Mouse (Mus musculus) embryonic facial prominence, embryonic 11.5 days (tissue): ENCODE results near the gene Palm. TPM values are rescaled to one million over a fixed set of nuclear protein-coding genes. Genes with fewer than 3 reads are reported as not detected.

Experiments used
- ATAC-seq: fragments of 200-750 bp; cut with Nextera tagmentation; replicated peaks from 2 replicates; pipeline ENCODE4 v1.8.0; 2017; ENCODE audit warnings: low read depth; ENCODE audit not compliant: insufficient number of reproducible peaks, low FRiP score, low TSS enrichment
- DNase-seq: peaks from one replicate; pipeline ENCODE4 v3.0.0-alpha.2; 2015; ENCODE audit warnings: low spot score
- H3K27ac ChIP-seq: fragments of 300-500 bp; sonication (generic); replicated peaks from 2 replicates; pipeline ENCODE4 v1.5.1; 2014; ENCODE audit warnings: mild to moderate bottlenecking, low read depth, low read length, control low read depth
- H3K27me3 ChIP-seq: fragments of 300-500 bp; sonication (generic); 2 replicates; pipeline ENCODE4 v1.6.1; 2014; ENCODE audit warnings: mild to moderate bottlenecking, low read length, moderate library complexity, mixed read lengths; ENCODE audit not compliant: control insufficient read depth, insufficient read depth
- H3K36me3 ChIP-seq: fragments of 300-500 bp; sonication (generic); replicated peaks from 2 replicates; pipeline ENCODE4 v1.6.1; 2014; ENCODE audit warnings: low read depth, mild to moderate bottlenecking, low read length, moderate library complexity, mixed read lengths; ENCODE audit not compliant: control insufficient read depth, insufficient read depth
- H3K4me1 ChIP-seq: fragments of 300-500 bp; sonication (generic); 2 replicates; pipeline ENCODE4 v1.6.1; 2014; ENCODE audit warnings: low read length, mixed read lengths; ENCODE audit not compliant: control insufficient read depth, insufficient read depth
- H3K4me2 ChIP-seq: fragments of 300-500 bp; sonication (generic); 2 replicates; pipeline ENCODE4 v1.6.1; 2014; ENCODE audit warnings: low read depth, mild to moderate bottlenecking, control low read depth, low read length, moderate library complexity
- H3K4me3 ChIP-seq: fragments of 300-500 bp; sonication (generic); 2 replicates; pipeline ENCODE4 v1.5.1; 2014; ENCODE audit warnings: low read depth, low read length, control low read depth
- H3K9ac ChIP-seq: fragments of 300-500 bp; sonication (generic); replicated peaks from 2 replicates; pipeline ENCODE4 v1.6.1; 2014; ENCODE audit warnings: mild to moderate bottlenecking, control low read depth, low read length
- H3K9me3 ChIP-seq: fragments of 300-500 bp; sonication (generic); replicated peaks from 2 replicates; pipeline ENCODE4 v1.6.1; 2016; ENCODE audit warnings: mild to moderate bottlenecking, low read length, inconsistent platforms, mixed read lengths; ENCODE audit not compliant: control insufficient read depth
- WGBS: fragments of 180-500 bp; shearing (Covaris S2); extraction: QIAGEN DNeasy Blood & Tissue Kit; methylation state at CpG from one replicate; pipeline ENCODE4 v1.1.7; 2014; 5-methylcytosine and 5-hydroxymethylcytosine counted together
- polyA plus RNA-seq: library from polyadenylated mRNA; unstranded; fragments of >200 nt; fragmentation: Nextera tagmentation; extraction: Ambion mirVana; gene quantifications from 2 replicates; pipeline ENCODE4 v1.2.1, GENCODE M21; 2014

Gene Palm
- polyA plus RNA-seq, 1 experiment from 2014 or later = 85.7 TPM

- no peak overlapping the region for H3K27ac ChIP-seq
Measured at GRCm38 (mm10) chr10:79824413-79824812, 31.0 kb downstream of the Palm start.

GRCm38 (mm10) chr10:79831583-79831982, 38.2 kb downstream of the Palm start:
- Histone ChIP-seq H3K9me3 (no peaks in the 10 kb centered on the region), H3K4me1 (no peaks in the 10 kb centered on the region), H3K27me3 (no peaks in the 10 kb centered on the region), H3K4me2 (no peak overlapping the region), H3K9ac (no peak overlapping the region), H3K36me3 (no peaks in the 10 kb centered on the region), H3K27ac (no peak overlapping the region), H3K4me3 (no peak overlapping the region)
- WGBS = 83% methylated on average over 3 of the region's 3 CpGs
- no peak for DNase-seq
- ATAC-seq = no peak

More at GRCm38 (mm10) chr10:79824413-79824812, 31.0 kb downstream of the Palm start:
- H3K4me2 ChIP-seq = no peak overlapping the region
- H3K27me3 ChIP-seq = no peaks in the 10 kb centered on the region
- no peaks in the 10 kb centered on the region for H3K9me3 ChIP-seq
- DNase-seq (no peak), ATAC-seq (no peak)
- 73% methylated on average over 6 of the region's 6 CpGs for WGBS
- peaks cover 3% of the 10 kb centered on the region; the same call in 1 of the 2 replicates for H3K36me3 ChIP-seq
- no peak overlapping the region for H3K4me3 ChIP-seq
- no peak overlapping the region for H3K9ac ChIP-seq
- no peaks in the 10 kb centered on the region for H3K4me1 ChIP-seq

- DNase-seq (no peak), ATAC-seq (no peak)
- Histone ChIP-seq H3K4me1 (no peaks in the 10 kb centered on the region), H3K9me3 (no peaks in the 10 kb centered on the region), H3K4me3 (no peak overlapping the region), H3K9ac (no peak overlapping the region), H3K4me2 (no peak overlapping the region), H3K36me3 (no peaks in the 10 kb centered on the region), H3K27ac (no peak overlapping the region), H3K27me3 (no peaks in the 10 kb centered on the region)
- WGBS = 82% methylated on average over 7 of the region's 7 CpGs
Measured at GRCm38 (mm10) chr10:79832026-79832785, 38.8 kb downstream of the Palm start.

GRCm38 (mm10) chr10:79832786-79833181, 39.4 kb downstream of the Palm start:
- WGBS = 77% methylated on average over 9 of the region's 9 CpGs
- no peaks in the 10 kb centered on the region for H3K9me3 ChIP-seq
- DNase-seq (no peak), ATAC-seq (no peak)
- no peak overlapping the region for H3K27ac ChIP-seq
- no peaks in the 10 kb centered on the region for H3K27me3 ChIP-seq
- no peak overlapping the region for H3K4me3 ChIP-seq
- no peak overlapping the region for H3K4me2 ChIP-seq
- H3K4me1 ChIP-seq = no peaks in the 10 kb centered on the region
- H3K9ac ChIP-seq = no peak overlapping the region
- no peaks in the 10 kb centered on the region for H3K36me3 ChIP-seq

GRCm38 (mm10) chr10:79834769-79835398, 41.5 kb downstream of the Palm start:
- no peaks in the 10 kb centered on the region for H3K36me3 ChIP-seq
- 26% methylated on average over 9 of the region's 9 CpGs for WGBS
- H3K27me3 ChIP-seq = no peaks in the 10 kb centered on the region
- no peak overlapping the region for H3K27ac ChIP-seq
- no peaks in the 10 kb centered on the region for H3K4me1 ChIP-seq
- H3K9ac ChIP-seq = no peak overlapping the region
- peak; percentile 46; the same call in 1 of the 2 replicates for ATAC-seq
- no peaks in the 10 kb centered on the region for H3K9me3 ChIP-seq
- H3K4me2 ChIP-seq = no peak overlapping the region
- H3K4me3 ChIP-seq = no peak overlapping the region
- peak; percentile 83 for DNase-seq

GRCm38 (mm10) chr10:79836918-79837317, 43.5 kb downstream of the Palm start:
- H3K9ac ChIP-seq = no peak overlapping the region
- no peak for ATAC-seq
- no peak for DNase-seq
- no peaks in the 10 kb centered on the region for H3K27me3 ChIP-seq
- H3K36me3 ChIP-seq = no peaks in the 10 kb centered on the region
- no peak overlapping the region for H3K27ac ChIP-seq
- H3K4me2 ChIP-seq = no peak overlapping the region
- no peaks in the 10 kb centered on the region for H3K4me1 ChIP-seq
- no peaks in the 10 kb centered on the region for H3K9me3 ChIP-seq
- no peak overlapping the region for H3K4me3 ChIP-seq
- 91% methylated on average over 3 of the region's 3 CpGs for WGBS

- Histone ChIP-seq H3K4me2 (no peak overlapping the region), H3K27ac (no peak overlapping the region), H3K4me3 (no peak overlapping the region), H3K9me3 (no peaks in the 10 kb centered on the region), H3K36me3 (no peaks in the 10 kb centered on the region), H3K4me1 (no peaks in the 10 kb centered on the region), H3K27me3 (no peaks in the 10 kb centered on the region), H3K9ac (no peak overlapping the region)
- no peak for DNase-seq
- ATAC-seq = no peak
- WGBS = 57% methylated on average over 2 of the region's 2 CpGs
Measured at GRCm38 (mm10) chr10:79838151-79838550, 44.8 kb downstream of the Palm start.

GRCm38 (mm10) chr10:79840091-79840490, 46.7 kb downstream of the Palm start:
- DNase-seq (no peak), ATAC-seq (no peak)
- no peaks in the 10 kb centered on the region for H3K27me3 ChIP-seq
- H3K4me3 ChIP-seq = no peak overlapping the region
- no peaks in the 10 kb centered on the region for H3K9me3 ChIP-seq
- H3K36me3 ChIP-seq = no peaks in the 10 kb centered on the region
- H3K9ac ChIP-seq = no peak overlapping the region
- H3K4me1 ChIP-seq = no peaks in the 10 kb centered on the region
- 90% methylated on average over 3 of the region's 3 CpGs for WGBS
- H3K27ac ChIP-seq = peak overlapping the region; percentile 53
- H3K4me2 ChIP-seq = peak overlapping the region; percentile 71; the same call in 1 of the 2 replicates
